8 mouse cellular contexts compared by ENCODE assay signal in the genomic region with DNA sequence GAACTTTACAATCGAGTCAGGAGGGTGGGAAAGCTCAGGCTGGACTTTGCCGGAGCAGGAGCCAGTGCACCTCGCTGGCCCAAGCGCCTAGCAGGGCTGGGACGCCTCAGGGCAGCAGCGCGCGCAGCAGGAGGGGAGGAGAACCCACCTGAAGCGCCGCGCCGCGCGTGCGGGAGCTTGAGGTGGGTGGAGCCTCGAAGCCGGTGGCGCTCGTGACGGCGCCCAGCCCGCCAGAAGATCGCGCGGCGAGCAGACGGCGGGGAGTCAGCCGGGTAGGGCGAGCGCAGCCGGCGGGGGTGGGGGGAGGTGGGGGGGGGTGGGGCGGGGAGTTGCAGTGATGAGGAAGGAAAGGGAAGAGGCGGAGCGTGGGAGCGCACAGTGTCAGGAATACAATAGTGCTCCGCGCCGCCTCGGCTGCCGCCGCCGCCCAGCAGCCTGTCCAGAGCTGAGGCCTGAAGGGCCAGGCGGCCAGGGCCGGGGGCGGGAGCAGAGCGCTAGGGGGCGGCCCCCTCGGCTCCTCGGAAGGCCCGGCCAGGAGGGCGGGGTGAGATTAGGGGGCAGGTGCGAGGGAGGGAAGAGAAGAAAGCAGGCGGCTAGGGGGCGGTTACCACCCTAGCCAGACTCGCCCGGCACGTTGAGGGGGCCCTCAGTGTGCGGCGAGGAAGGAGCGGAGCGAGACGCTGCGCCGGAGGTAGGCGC. TPM values are rescaled to one million over a fixed set of nuclear protein-coding genes. Genes with fewer than 3 reads are reported as not detected.
DNase-seq lines count a peak whose midpoint lies in the region; ATAC-seq and TF ChIP-seq lines count a peak whose summit lies in the region.

Jade3 (plus strand) TSS at position 549 of the 699 bp plus-strand sequence.

- peak; percentile 90 for DNase-seq in A20 (ENCODE audit: low read depth, low spot score)
- peak; percentile 61 to 62 for DNase-seq in adrenal gland, postnatal 4 days (ENCODE audit: low spot score in 2 of 2)
- peak; percentile 59 for DNase-seq in heart, adult 8-10 months (ENCODE audit: low spot score)
- peak; percentile 80 to 84 for DNase-seq in kidney, adult 8-10 months
- peak; percentile 78 for DNase-seq in midbrain, postnatal 0 days (ENCODE audit: low spot score)
- peak; percentile 50 to 63 for DNase-seq in spleen, postnatal 14 days (ENCODE audit: low spot score in 2 of 2)

- H3K9me3 ChIP-seq in embryonic facial prominence, embryonic 13.5 days, result no peaks in the 10 kb centered on the region
- no peaks in the 10 kb centered on the region for H3K9me3 ChIP-seq in limb, embryonic 15.5 days
- no peaks in the 10 kb centered on the region for H3K9me3 ChIP-seq in midbrain, postnatal 0 days (ENCODE audit: low read length)

- H3K4me2 ChIP-seq in embryonic facial prominence, embryonic 13.5 days, result peak within 1 kb of the TSS; percentile 62
- H3K4me2 ChIP-seq in limb, embryonic 15.5 days, result peak within 1 kb of the TSS; percentile 51
- peak within 1 kb of the TSS; percentile 52 for H3K4me2 ChIP-seq in midbrain, postnatal 0 days (ENCODE audit: low read depth, low read length, poor library complexity, severe bottlenecking)

- H3K4me3 ChIP-seq in embryonic facial prominence, embryonic 13.5 days, result peak within 1 kb of the TSS; percentile 58
- peak within 1 kb of the TSS; percentile 60 for H3K4me3 ChIP-seq in limb, embryonic 15.5 days
- peak within 1 kb of the TSS; percentile 57 for H3K4me3 ChIP-seq in midbrain, postnatal 0 days (ENCODE audit: low read depth, low read length)

- 20% methylated on average over 59 of the region's 67 CpGs for WGBS in embryonic facial prominence, embryonic 13.5 days
- 16% methylated on average over 49 of the region's 67 CpGs for WGBS in limb, embryonic 15.5 days
- 22% methylated on average over 16 of the region's 67 CpGs for WGBS in midbrain, postnatal 0 days

- H3K27me3 ChIP-seq in embryonic facial prominence, embryonic 13.5 days, result no peaks in the 10 kb centered on the region
- H3K27me3 ChIP-seq in limb, embryonic 15.5 days, result no peaks in the 10 kb centered on the region
- no peaks in the 10 kb centered on the region for H3K27me3 ChIP-seq in midbrain, postnatal 0 days (ENCODE audit: insufficient read depth, low read length)

- ATAC-seq in embryonic facial prominence, embryonic 13.5 days (ENCODE audit: insufficient number of reproducible peaks, insufficient read depth, low FRiP score, low TSS enrichment, low read depth), result peak; percentile 94
- peak; percentile 93 for ATAC-seq in limb, embryonic 15.5 days (ENCODE audit: insufficient number of reproducible peaks, low FRiP score, low TSS enrichment, low read depth)
- peak; percentile 93 for ATAC-seq in midbrain, postnatal 0 days (ENCODE audit: low FRiP score)

- peak; percentile 31; the same call in 1 of the 2 replicates for TF ChIP-seq CTCF in midbrain, postnatal 0 days (IDR thresholded peaks at IDR 0.05)

- no peaks in the 10 kb centered on the region for H3K4me1 ChIP-seq in embryonic facial prominence, embryonic 13.5 days
- H3K4me1 ChIP-seq in limb, embryonic 15.5 days, result no peaks in the 10 kb centered on the region
- no peaks in the 10 kb centered on the region for H3K4me1 ChIP-seq in midbrain, postnatal 0 days (ENCODE audit: insufficient read depth, low read length)

- H3K9ac ChIP-seq in embryonic facial prominence, embryonic 13.5 days, result peak within 1 kb of the TSS; percentile 73
- peak within 1 kb of the TSS; percentile 39 for H3K9ac ChIP-seq in limb, embryonic 15.5 days
- H3K9ac ChIP-seq in midbrain, postnatal 0 days (replicated peaks; ENCODE audit: low read length, poor library complexity, severe bottlenecking), result peak within 1 kb of the TSS; percentile 67

- H3K27ac ChIP-seq in embryonic facial prominence, embryonic 13.5 days, result peak within 1 kb of the TSS; percentile 83
- H3K27ac ChIP-seq in limb, embryonic 15.5 days, result peak within 1 kb of the TSS; percentile 74
- peak within 1 kb of the TSS; percentile 74 for H3K27ac ChIP-seq in midbrain, postnatal 0 days (ENCODE audit: low read depth, low read length)

- 0 out of 2 replicates have a peak, but pooled peaks cover 3% of the 10 kb centered on the region for H3K36me3 ChIP-seq in embryonic facial prominence, embryonic 13.5 days
- H3K36me3 ChIP-seq in limb, embryonic 15.5 days, result no peaks in the 10 kb centered on the region
- no peaks in the 10 kb centered on the region for H3K36me3 ChIP-seq in midbrain, postnatal 0 days (ENCODE audit: insufficient read depth, low read length)

RNA-seq across cellular contexts. Expression of gene Jade3, which starts in this region (rescaled TPM):
- 10 to 100 TPM in 1 of 2 experiments, 1 to 10 TPM in 1; 8.2 to 11.1 TPM for total RNA-seq in adrenal gland, postnatal 4 days (2021)
- polyA plus RNA-seq in embryonic facial prominence, embryonic 13.5 days (2015; fragmentation: Nextera tagmentation; extraction: Ambion mirVana), result 6.1 and 6.2 TPM in 2 replicates
- total RNA-seq in heart, adult 8-10 months (2022), result 1 to 10 TPM; 1.4 to 3.0 (median 1.7) TPM
- polyA plus RNA-seq in limb, embryonic 15.5 days (2015; fragmentation: Nextera tagmentation; extraction: Ambion mirVana), result 4.7 and 5.3 TPM in 2 replicates
- 8.1 and 11.2 TPM in 2 replicates for total RNA-seq in midbrain, postnatal 0 days (2014; rRNA removed)
- 2.3 and 2.6 TPM in 2 replicates for polyA plus RNA-seq in midbrain, postnatal 0 days (2015; fragmentation: Nextera tagmentation; extraction: Ambion mirVana)

Comparison
In these comparisons a context has a peak if more than half of its experiments do, and no peak if none do; other contexts are left out.
1. Peak in every context shown above with its lines: DNase-seq, ATAC-seq, H3K4me3 ChIP-seq and H3K27ac ChIP-seq.